Comparison of ENCODE assay signal across 8 mouse cellular contexts in genomic region chr8:44937905-44938642, GRCm38 (mm10). TPM values are rescaled to one million over a fixed set of nuclear protein-coding genes. Genes with fewer than 3 reads are reported as not detected.
DNase-seq lines count a peak whose midpoint lies in the region; ATAC-seq and TF ChIP-seq lines count a peak whose summit lies in the region.

No protein-coding gene starts in this region.

- ATAC-seq in embryonic facial prominence, embryonic 12.5 days (ENCODE audit: insufficient number of reproducible peaks, insufficient read depth, low FRiP score, low TSS enrichment) = peak; percentile 63
- ATAC-seq in megakaryocyte-erythroid progenitor cell, adult 5-6 weeks (replicated peaks; ENCODE audit: low FRiP score, low TSS enrichment, poor library complexity, severe bottlenecking) = peak; percentile 71

- H3K9ac ChIP-seq in embryonic facial prominence, embryonic 12.5 days = peak overlapping the region; percentile 82
- peak overlapping the region; percentile 86 for H3K9ac ChIP-seq in heart, adult 2 months (ENCODE audit: low read depth, low read length)

- H3K36me3 ChIP-seq in embryonic facial prominence, embryonic 12.5 days = peaks cover 12% of the 10 kb centered on the region; the same call in 1 of the 2 replicates
- H3K36me3 ChIP-seq in heart, adult 2 months (ENCODE audit: control insufficient read depth, insufficient read depth, low read length) = no peaks in the 10 kb centered on the region

- H3K27ac ChIP-seq in embryonic facial prominence, embryonic 12.5 days = peak overlapping the region; percentile 94
- H3K27ac ChIP-seq in heart, adult 2 months = peak overlapping the region; percentile 79

- no peak for TF ChIP-seq EP300 in heart, adult 2 months (IDR thresholded peaks at IDR 0.05; ENCODE audit: insufficient read depth, low read depth, low read length)

- no peaks in the 10 kb centered on the region for H3K9me3 ChIP-seq in embryonic facial prominence, embryonic 12.5 days

- H3K4me2 ChIP-seq in embryonic facial prominence, embryonic 12.5 days (replicated peaks) = peak overlapping the region; percentile 65

- H3K79me2 ChIP-seq in heart, adult 2 months (replicated peaks; ENCODE audit: control insufficient read depth, insufficient read depth, low read length) = no peaks in the 10 kb centered on the region

- H3K27me3 ChIP-seq in embryonic facial prominence, embryonic 12.5 days = no peaks in the 10 kb centered on the region
- no peaks in the 10 kb centered on the region for H3K27me3 ChIP-seq in heart, adult 2 months (ENCODE audit: control insufficient read depth, insufficient read depth, low read length)

- intact Hi-C loops in heart, adult 2 months (cut with DNase I) = loop anchor here (1.0 to 2.0 kb wide), 3 partner anchors 23 to 60 kb away; no protein-coding TSS in a partner anchor
- intact Hi-C loops in left cerebral cortex, postnatal 36 days (cut with DNase I) = loop anchor here (5.0 kb wide), 5 partner anchors 44 to 906 kb away; no protein-coding TSS in a partner anchor

- TF ChIP-seq POLR2A in heart, adult 2 months (IDR thresholded peaks at IDR 0.05; ENCODE audit: insufficient read depth, low read depth, low read length) = no peak

- TF ChIP-seq CTCF in heart, adult 2 months (IDR thresholded peaks at IDR 0.05) = peak; percentile 57

- peak overlapping the region; percentile 75 for H3K4me3 ChIP-seq in embryonic facial prominence, embryonic 12.5 days
- peak overlapping the region; percentile 84 for H3K4me3 ChIP-seq in heart, adult 2 months

- under 1% methylated on average over 72 of the region's 87 CpGs for WGBS in embryonic facial prominence, embryonic 12.5 days
- under 1% methylated on average over 87 of the region's 87 CpGs for WGBS in heart, adult 2 months

- H3K4me1 ChIP-seq in embryonic facial prominence, embryonic 12.5 days = peaks cover 19% of the 10 kb centered on the region
- no peaks in the 10 kb centered on the region for H3K4me1 ChIP-seq in heart, adult 2 months (ENCODE audit: control insufficient read depth, insufficient read depth, low read length)

- DNase-seq in adrenal gland, postnatal 36 days = peak; percentile 97
- DNase-seq in heart, adult 2 months = peak; percentile 93 to 94
- peak; percentile 91 for DNase-seq in kidney, adult 18-20 months
- peak; percentile 90 for DNase-seq in left cerebral cortex, postnatal 36 days (ENCODE audit: low spot score in 2 of 2)
- DNase-seq in right cerebral cortex, postnatal 36 days (ENCODE audit: low spot score in 2 of 2) = peak; percentile 78 to 83
- no peak for DNase-seq in natural killer cell, adult 2 months (ENCODE audit: low spot score in 2 of 2)

RNA-seq across cellular contexts. Expression of gene Fat1, which starts 2.8 kb away (rescaled TPM):
- 100 to 1,000 TPM in 1 of 2 experiments, 10 to 100 TPM in 1; 79.2 to 110 TPM for total RNA-seq in adrenal gland, postnatal 36 days (2021)
- 26.1 and 29.5 TPM in 2 replicates for polyA plus RNA-seq in embryonic facial prominence, embryonic 12.5 days (2016; fragmentation: Nextera tagmentation; extraction: Ambion mirVana)
- 10 to 100 TPM; 16.6 to 18.7 TPM for total RNA-seq in heart, adult 2 months (2021)
- polyA plus RNA-seq in heart, adult 2 months (2012; rRNA removed) = 9.8 and 14.0 TPM in 2 replicates
- 10 to 100 TPM; 28.8 to 40.0 TPM for total RNA-seq in left cerebral cortex, postnatal 36 days (2021)
- total RNA-seq in megakaryocyte-erythroid progenitor cell, adult 5-6 weeks (2014; fragmentation: Nextera tagmentation) = not detected in 2 replicates
- total RNA-seq in megakaryocyte-erythroid progenitor cell, adult 5-6 weeks (2017) = 0.09 TPM in 1 of 2 replicates, not detected in the other

Comparison
In these comparisons a context has a peak if more than half of its experiments do, and no peak if none do; other contexts are left out.
1. DNase-seq: peak in adrenal gland, postnatal 36 days (2 of 2), heart, adult 2 months (2 of 2), kidney, adult 18-20 months (single experiment), left cerebral cortex, postnatal 36 days (2 of 2) and right cerebral cortex, postnatal 36 days (2 of 2); none in natural killer cell, adult 2 months (0 of 2).
2. RNA of gene Fat1, which starts 2.8 kb away (total RNA-seq): 79.2 to 110 TPM in adrenal gland, postnatal 36 days, 28.8 to 40.0 TPM in left cerebral cortex, postnatal 36 days and 16.6 to 18.7 TPM in heart, adult 2 months; 0.09 TPM in megakaryocyte-erythroid progenitor cell, adult 5-6 weeks; every median in the first group is over 10 times any median in the second.